Mouse (Mus musculus) heart, embryonic 16.5 days (tissue): ENCODE measurements around the gene Myrip. TPM values are rescaled to one million over a fixed set of nuclear protein-coding genes. Genes with fewer than 3 reads are reported as not detected.

ENCODE experiments used
- ATAC-seq: fragments of 200-750 bp; cut with Nextera tagmentation; replicated peaks from 2 replicates; pipeline ENCODE4 v1.8.0; 2017; ENCODE audit warnings: moderate number of reproducible peaks; ENCODE audit not compliant: insufficient read depth, low FRiP score; ENCODE audit errors: extremely low read depth
- H3K27ac ChIP-seq: fragments of 300-500 bp; sonication (generic); 2 replicates; pipeline ENCODE4 v1.5.1; 2014; ENCODE audit warnings: mild to moderate bottlenecking, low read length, control low read depth, moderate library complexity
- H3K27me3 ChIP-seq: fragments of 300-500 bp; sonication (generic); 2 replicates; pipeline ENCODE4 v1.6.1; 2014; ENCODE audit warnings: low read length, mixed read lengths; ENCODE audit not compliant: control insufficient read depth, insufficient read depth
- H3K36me3 ChIP-seq: fragments of 300-500 bp; sonication (generic); 2 replicates; pipeline ENCODE4 v1.6.1; 2014; ENCODE audit not compliant: control insufficient read depth, insufficient read depth
- H3K4me1 ChIP-seq: fragments of 300-500 bp; sonication (generic); 2 replicates; pipeline ENCODE4 v1.6.1; 2014; ENCODE audit warnings: low read length, mixed read lengths; ENCODE audit not compliant: control insufficient read depth, insufficient read depth
- H3K4me2 ChIP-seq: fragments of 300-500 bp; sonication (generic); 2 replicates; pipeline ENCODE4 v1.6.1; 2014; ENCODE audit warnings: low read depth, mild to moderate bottlenecking, control low read depth, low read length
- H3K4me3 ChIP-seq: fragments of 300-500 bp; sonication (generic); 2 replicates; pipeline ENCODE4 v1.5.1; 2014; ENCODE audit warnings: mild to moderate bottlenecking, control low read depth, low read length
- H3K9ac ChIP-seq: fragments of 300-500 bp; sonication (generic); 2 replicates; pipeline ENCODE4 v1.6.1; 2014; ENCODE audit warnings: low read length, control low read depth
- H3K9me3 ChIP-seq: fragments of 300-500 bp; sonication (generic); replicated peaks from 2 replicates; pipeline ENCODE4 v1.6.1; 2016; ENCODE audit warnings: low read length; ENCODE audit not compliant: control insufficient read depth
- WGBS: fragments of 180-500 bp; shearing (Covaris S2); extraction: QIAGEN DNeasy Blood & Tissue Kit; methylation state at CpG from one replicate; pipeline ENCODE4 v1.1.7; 2014; 5-methylcytosine and 5-hydroxymethylcytosine counted together
- polyA plus RNA-seq: library from polyadenylated mRNA; unstranded; fragments of >200 nt; fragmentation: Nextera tagmentation; extraction: Ambion mirVana; gene quantifications from 2 replicates; pipeline ENCODE4 v1.2.1, GENCODE M21; 2015

Gene Myrip
- polyA plus RNA-seq, 1 experiment from 2014 or later, result 0.17 TPM

- 31% methylated on average over 10 of the region's 10 CpGs for WGBS
- peaks cover 3% of the 10 kb centered on the region; the same call in 1 of the 2 replicates for H3K4me1 ChIP-seq
- no peak overlapping the region for H3K4me3 ChIP-seq
- H3K27ac ChIP-seq, result no peak overlapping the region
- no peaks in the 10 kb centered on the region for H3K36me3 ChIP-seq
- H3K4me2 ChIP-seq, result no peak overlapping the region
- no peak for ATAC-seq
- H3K27me3 ChIP-seq, result no peaks in the 10 kb centered on the region
- peaks cover 2% of the 10 kb centered on the region; the same call in 1 of the 2 replicates for H3K9me3 ChIP-seq
- H3K9ac ChIP-seq, result no peak overlapping the region
These were observed 200.0 kb downstream of the Myrip start for GRCm38 (mm10) chr9:120501191-120501902.

GRCm38 (mm10) chr9:120502013-120502412 is 200.7 kb downstream of the Myrip start:
- H3K4me2 ChIP-seq, result peak overlapping the region; percentile 18; the same call in 1 of the 2 replicates
- no peaks in the 10 kb centered on the region for H3K27me3 ChIP-seq
- H3K4me3 ChIP-seq, result no peak overlapping the region
- 8% methylated on average over 8 of the region's 8 CpGs for WGBS
- H3K27ac ChIP-seq, result no peak overlapping the region
- peaks cover 8% of the 10 kb centered on the region for H3K9me3 ChIP-seq
- no peak for ATAC-seq
- H3K4me1 ChIP-seq, result 0 out of 2 replicates have a peak, but pooled peaks cover under 1% of the 10 kb centered on the region
- no peak overlapping the region for H3K9ac ChIP-seq
- no peaks in the 10 kb centered on the region for H3K36me3 ChIP-seq

GRCm38 (mm10) chr9:120504423-120504822 is 203.1 kb downstream of the Myrip start:
- no peak overlapping the region for H3K4me3 ChIP-seq
- peaks cover 10% of the 10 kb centered on the region for H3K9me3 ChIP-seq
- H3K27me3 ChIP-seq, result no peaks in the 10 kb centered on the region
- H3K4me2 ChIP-seq, result no peak overlapping the region
- H3K9ac ChIP-seq, result no peak overlapping the region
- H3K27ac ChIP-seq, result no peak overlapping the region
- ATAC-seq, result no peak
- no peaks in the 10 kb centered on the region for H3K4me1 ChIP-seq
- WGBS, result 66% methylated on average over 2 of the region's 2 CpGs
- H3K36me3 ChIP-seq, result no peaks in the 10 kb centered on the region

- Histone ChIP-seq H3K36me3 (no peaks in the 10 kb centered on the region), H3K9ac (no peak overlapping the region), H3K27me3 (no peaks in the 10 kb centered on the region), H3K27ac (no peak overlapping the region), H3K4me3 (no peak overlapping the region), H3K4me1 (no peaks in the 10 kb centered on the region), H3K4me2 (no peak overlapping the region), H3K9me3 (peaks cover 4% of the 10 kb centered on the region)
- no peak for ATAC-seq
- WGBS, result 71% methylated on average over 3 of the region's 3 CpGs
These were observed 210.5 kb downstream of the Myrip start for GRCm38 (mm10) chr9:120511781-120512180.

GRCm38 (mm10) chr9:120516720-120517119 is 215.4 kb downstream of the Myrip start:
- Histone ChIP-seq H3K36me3 (no peaks in the 10 kb centered on the region), H3K4me2 (no peak overlapping the region), H3K9ac (no peak overlapping the region), H3K9me3 (no peaks in the 10 kb centered on the region; the same call in none of the 2 replicates), H3K4me1 (no peaks in the 10 kb centered on the region), H3K4me3 (no peak overlapping the region), H3K27ac (no peak overlapping the region), H3K27me3 (no peaks in the 10 kb centered on the region)
- WGBS, result 53% methylated on average over 8 of the region's 8 CpGs
- ATAC-seq, result no peak

- ATAC-seq, result no peak
- Histone ChIP-seq H3K36me3 (no peaks in the 10 kb centered on the region), H3K4me1 (no peaks in the 10 kb centered on the region), H3K4me2 (no peak overlapping the region), H3K27me3 (no peaks in the 10 kb centered on the region), H3K9ac (no peak overlapping the region), H3K4me3 (no peak overlapping the region), H3K27ac (no peak overlapping the region), H3K9me3 (no peaks in the 10 kb centered on the region; the same call in 1 of the 2 replicates)
- 73% methylated on average over 3 of the region's 3 CpGs for WGBS
These were observed 217.6 kb downstream of the Myrip start for GRCm38 (mm10) chr9:120518946-120519345.

GRCm38 (mm10) chr9:120519469-120520125 is 218.3 kb downstream of the Myrip start:
- no peak for ATAC-seq
- no peak overlapping the region for H3K4me3 ChIP-seq

GRCm38 (mm10) chr9:120521161-120521560 is 219.8 kb downstream of the Myrip start:
- Histone ChIP-seq H3K9me3 (no peaks in the 10 kb centered on the region; the same call in 1 of the 2 replicates), H3K36me3 (no peaks in the 10 kb centered on the region), H3K4me1 (no peaks in the 10 kb centered on the region), H3K27me3 (no peaks in the 10 kb centered on the region), H3K4me2 (no peak overlapping the region), H3K4me3 (no peak overlapping the region), H3K9ac (no peak overlapping the region), H3K27ac (no peak overlapping the region)
- no peak for ATAC-seq
- WGBS, result 67% methylated on average over 1 of the region's 1 CpGs

More at GRCm38 (mm10) chr9:120519469-120520125, 218.3 kb downstream of the Myrip start:
- WGBS, result 55% methylated on average over 19 of the region's 19 CpGs
- Histone ChIP-seq H3K9ac (no peak overlapping the region), H3K9me3 (no peaks in the 10 kb centered on the region; the same call in 1 of the 2 replicates), H3K4me2 (no peak overlapping the region), H3K27me3 (no peaks in the 10 kb centered on the region), H3K27ac (no peak overlapping the region), H3K36me3 (no peaks in the 10 kb centered on the region), H3K4me1 (no peaks in the 10 kb centered on the region)
